Mouse (Mus musculus): Measurements from ENCODE around the gene Kcnj2.

Kcnj2 gene

DNA sequence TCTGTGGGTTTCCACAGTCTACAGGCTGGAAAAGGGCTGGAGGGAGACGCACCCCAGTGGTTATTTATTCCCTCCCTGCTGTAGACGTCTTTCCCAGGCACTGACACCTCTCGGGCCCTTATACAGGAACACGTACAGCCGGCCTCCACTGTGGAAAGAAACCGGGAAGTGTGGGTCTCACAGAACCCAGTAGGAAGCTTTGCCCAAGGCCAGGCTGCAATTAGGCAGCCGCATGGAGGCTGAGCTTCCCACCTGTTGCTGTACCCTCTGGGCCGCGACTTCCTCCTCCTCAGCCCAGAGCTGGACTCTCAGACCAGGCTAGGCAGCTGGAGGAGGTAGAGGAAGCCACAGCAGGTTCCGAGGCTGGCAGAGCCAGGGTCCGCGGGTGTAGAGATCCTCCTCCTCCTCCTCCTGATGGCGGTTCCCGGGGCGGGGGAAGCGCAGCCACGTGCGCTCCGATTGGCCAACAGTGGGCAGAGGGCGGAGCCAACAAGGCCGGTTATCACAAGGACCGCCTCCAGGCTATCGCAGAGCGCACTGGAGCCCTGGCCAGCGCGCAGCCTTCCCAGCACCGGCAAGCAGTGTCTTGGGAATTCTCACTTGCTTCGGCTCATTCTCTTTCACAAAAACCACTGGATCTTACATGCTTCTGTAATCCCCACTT, at the start of gene Kcnj2:
Gene Kcnj2 (plus strand): TSS at position 530 of the 664 bp plus-strand sequence.
- DNase-seq, result peak; percentile 93

DNA sequence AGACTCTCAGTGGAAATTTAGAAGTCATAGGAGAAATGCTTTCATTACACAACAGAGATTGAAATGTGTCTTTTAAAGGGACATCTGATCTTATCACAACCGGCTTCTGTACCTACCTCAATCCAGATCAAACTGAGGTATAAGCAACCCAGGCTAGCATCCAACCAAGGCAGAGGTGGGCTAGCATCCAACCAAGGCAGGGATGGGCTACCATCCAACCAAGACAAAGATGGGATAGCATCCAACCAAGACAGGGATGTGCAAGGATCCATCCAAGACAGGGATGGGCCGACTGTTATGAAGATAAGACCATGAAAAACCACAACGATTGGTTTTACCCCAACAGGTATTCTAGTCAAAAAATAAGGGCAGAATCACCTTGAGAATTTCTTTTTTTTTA, 49.8 kb upstream of the Kcnj2 start:
- no peak for DNase-seq

DNA sequence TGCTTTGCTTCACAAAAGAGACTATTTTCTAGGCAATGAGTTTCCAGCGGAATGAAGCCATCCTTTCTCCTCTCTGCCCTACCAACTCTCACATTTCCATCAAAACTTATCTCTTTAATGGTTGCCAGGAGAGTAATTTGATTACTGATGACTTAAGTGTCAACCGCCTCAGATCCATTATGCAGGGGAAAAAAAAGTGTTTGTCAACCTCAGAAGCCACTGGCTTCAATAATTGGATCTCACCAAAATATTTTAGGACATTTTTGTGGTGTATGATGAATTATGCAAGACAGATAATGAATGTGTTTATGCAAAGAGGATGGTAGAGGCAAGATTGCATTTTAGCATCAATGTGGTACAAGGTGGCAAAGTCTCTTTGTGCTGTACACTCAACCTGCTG, 45.8 kb upstream of the Kcnj2 start:
- DNase-seq, result no peak

DNA sequence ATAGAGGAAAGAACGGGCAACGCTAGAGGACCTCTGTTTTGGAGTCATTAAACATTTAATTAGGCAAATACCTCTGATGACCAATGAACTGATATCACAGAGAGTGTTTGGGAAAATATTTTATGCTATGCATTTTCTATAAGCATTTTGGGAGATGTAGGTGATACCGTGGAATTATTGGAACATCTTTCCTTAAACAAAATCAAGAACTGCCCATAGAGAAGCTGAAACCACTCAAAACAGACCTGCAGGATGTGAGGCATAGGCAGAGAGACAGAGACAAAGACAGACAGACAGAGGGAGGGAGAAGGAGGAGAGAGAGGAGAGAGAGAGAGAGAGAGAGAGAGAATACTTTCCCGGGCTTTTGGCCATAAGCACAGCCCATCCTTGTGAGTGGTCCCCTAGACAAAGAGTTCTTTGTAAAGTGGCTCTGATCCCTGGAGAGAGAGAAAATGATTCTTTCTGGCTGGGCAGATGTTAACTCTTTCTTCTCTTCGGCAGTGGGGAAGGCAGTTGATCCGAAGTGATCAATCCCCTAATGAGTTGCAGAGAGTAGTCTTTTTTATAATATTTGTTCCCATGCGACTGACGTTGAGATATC, 43.2 kb upstream of the Kcnj2 start:
- no peak for DNase-seq

DNA sequence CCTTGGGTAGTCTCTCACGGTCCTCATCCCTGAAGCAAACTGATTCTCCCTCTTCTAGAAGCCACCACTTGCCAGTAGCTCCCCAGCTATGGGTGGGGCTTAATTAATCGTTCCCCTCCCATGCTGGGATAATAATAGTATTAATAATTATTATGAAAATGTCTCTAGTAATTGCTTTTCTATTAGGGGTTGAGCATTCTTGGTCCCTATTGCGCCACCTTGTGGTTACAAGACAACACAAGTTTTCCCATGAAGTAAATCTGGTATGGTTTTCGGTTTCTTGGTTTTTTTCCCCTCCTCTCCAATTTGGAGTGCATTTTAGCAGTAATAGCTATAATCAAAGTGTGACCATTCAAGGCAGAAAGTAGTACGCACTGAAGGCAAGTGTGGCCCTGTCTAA, 23.8 kb upstream of the Kcnj2 start:
- DNase-seq, result peak; percentile 59

DNA sequence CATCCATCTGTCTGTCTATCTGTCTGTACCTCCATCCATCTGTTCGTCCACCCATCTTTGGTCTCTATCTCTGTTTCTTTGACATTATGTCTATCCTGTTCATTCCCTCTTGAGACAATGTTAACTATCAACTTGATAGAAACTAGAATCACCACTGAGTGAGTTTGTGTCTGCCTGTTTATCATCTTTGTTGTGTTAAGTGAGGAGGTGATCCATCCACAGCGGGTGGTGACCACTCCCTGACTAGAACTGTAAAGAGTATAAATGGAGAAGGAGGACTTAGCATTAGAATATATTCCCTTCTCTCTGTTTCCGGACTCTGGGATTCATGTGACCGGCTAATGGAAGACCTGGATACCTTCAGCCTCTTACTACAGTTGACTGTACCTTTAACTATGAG, 22.7 kb upstream of the Kcnj2 start:
- no peak for DNase-seq

DNA sequence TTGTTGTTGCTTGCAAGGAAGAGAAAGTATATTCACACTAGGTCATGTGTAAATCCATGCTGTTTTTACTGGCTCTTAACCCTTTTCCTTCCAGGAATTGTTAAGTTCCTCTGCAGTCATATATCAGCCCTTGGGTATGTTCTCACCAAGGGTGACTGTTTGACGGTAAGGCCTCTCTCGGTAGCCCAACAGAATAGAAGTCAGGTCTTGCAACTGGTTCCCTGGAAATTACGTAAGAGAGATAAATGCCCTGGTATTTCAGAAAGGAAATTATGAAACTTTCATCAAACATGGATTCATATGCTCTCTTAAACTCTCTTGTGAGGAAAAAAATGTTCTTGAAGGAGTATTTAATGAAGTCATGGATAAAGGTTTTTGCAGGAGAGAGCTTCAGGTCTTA, 11.7 kb upstream of the Kcnj2 start:
- DNase-seq, result no peak

DNA sequence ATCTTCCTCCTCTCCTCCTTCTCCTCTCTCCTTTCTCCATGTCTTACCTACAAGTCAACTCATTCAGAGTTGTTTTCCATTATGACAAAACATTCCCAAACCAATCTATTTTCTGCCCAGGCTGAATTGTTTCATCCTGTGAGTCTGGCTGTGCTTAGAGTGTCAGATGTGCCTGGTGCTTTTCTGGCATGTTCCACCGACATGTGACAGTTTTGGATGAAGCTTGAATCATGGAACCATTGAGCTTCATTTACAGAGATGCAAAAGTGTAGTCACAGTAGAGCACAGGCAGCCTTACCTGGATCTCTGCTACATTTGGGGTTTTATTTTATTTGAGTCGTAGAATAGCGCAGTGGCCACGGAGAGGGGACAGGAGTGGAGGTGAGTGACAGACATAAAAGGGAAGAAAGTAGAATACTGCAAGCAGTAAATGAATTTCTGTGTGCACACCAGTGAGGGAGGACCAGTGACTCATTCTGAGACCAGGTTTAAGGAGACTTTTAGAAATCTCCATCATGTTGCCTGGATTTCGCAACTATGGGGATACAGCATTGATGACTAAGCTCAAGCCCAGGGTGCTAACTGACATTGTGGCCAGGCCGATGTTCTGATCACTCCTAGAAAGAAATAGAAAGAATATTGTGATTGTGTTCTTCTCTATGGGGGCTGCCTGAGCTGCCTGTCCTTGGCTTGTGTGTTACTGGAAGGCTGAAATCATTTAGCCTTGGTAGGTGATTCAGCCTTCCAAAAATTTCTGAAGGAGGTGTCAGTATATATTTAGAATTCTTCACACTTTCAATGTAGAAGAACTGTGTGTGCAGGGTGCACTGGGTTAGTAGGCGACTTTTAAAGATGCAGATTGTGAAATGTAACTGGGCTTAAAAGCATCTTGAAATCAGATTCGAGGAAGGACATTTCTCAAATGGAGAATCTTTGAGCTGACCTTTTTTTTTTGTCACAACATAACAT, 10.8 kb upstream of the Kcnj2 start:
- no peak for DNase-seq

DNA sequence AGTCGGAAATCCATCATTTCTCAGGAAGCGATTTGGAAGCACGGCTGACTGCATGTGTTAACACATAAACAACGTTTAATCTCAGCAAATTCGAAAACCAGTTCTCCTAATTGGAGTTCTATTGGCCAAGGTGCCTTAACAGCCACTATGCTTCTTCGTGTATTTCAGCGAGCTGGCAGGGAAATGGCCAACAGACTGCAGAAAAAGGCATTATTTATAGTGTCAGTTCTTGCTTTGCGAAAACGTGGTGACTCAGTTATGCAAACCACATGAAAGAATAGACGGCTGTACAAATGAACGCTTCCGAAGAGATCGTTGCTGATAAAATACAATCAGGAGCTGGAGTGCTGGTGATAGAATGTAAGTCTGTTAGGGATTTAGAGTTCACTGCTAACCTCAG, 9.9 kb upstream of the Kcnj2 start:
- no peak for DNase-seq

DNA sequence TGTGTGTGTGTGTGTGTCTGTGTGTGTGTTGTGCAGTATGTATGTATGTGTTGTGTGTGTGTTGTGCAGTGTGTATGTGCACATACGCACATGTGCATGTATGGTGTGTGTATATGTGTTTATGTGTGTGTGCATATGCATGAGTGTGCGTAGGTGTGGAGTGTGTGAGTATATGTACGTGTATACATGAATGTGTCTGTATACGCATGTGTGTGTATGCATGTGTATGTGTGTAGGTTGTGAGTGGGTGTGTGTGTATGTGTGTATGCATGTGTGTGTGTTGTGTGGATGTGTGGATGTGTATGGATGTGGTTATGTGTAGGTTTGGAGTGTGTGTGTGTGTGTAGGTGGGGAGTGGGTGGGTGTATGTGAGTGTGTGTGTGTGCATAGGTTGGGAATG, 8.5 kb upstream of the Kcnj2 start:
- DNase-seq, result no peak

DNA sequence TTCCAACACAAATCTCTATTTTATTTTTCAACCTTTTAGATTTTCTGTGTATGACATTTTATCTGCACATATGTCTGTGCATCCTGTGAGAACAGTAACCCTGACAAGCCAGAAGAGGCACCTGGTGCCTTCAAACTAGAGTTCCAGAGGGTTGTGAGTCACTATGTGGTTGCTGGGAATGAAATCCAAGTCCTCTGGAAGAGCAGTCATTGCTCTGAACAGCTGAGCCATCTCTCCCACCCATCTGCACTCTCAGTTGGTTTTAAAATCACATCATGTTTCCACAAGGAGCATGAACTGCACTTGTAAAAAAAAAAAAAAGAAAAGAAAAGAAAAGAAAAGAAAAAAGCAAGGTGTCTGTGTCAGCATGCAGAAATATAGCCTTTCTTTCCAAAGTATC, 6.5 kb upstream of the Kcnj2 start:
- no peak for DNase-seq

DNA sequence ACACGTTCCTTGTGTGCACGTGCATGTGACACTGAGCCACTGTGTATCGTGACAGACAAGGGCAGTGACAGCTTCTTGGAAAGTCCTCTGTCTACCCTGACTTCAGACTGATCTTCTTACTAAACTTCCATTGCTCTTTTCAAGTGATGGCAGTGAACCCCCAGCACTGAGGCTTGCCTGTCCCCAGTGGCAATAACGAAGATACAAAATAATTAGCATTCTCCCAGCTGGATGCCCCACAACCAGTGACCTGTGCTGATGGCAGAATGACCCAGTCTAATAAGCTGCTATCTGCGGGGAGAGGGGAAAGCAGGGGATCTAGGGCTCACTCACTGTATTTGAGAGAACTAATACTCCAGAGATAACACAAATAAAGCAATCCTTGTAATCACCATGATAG, 5.7 kb upstream of the Kcnj2 start:
- no peak for DNase-seq

DNA sequence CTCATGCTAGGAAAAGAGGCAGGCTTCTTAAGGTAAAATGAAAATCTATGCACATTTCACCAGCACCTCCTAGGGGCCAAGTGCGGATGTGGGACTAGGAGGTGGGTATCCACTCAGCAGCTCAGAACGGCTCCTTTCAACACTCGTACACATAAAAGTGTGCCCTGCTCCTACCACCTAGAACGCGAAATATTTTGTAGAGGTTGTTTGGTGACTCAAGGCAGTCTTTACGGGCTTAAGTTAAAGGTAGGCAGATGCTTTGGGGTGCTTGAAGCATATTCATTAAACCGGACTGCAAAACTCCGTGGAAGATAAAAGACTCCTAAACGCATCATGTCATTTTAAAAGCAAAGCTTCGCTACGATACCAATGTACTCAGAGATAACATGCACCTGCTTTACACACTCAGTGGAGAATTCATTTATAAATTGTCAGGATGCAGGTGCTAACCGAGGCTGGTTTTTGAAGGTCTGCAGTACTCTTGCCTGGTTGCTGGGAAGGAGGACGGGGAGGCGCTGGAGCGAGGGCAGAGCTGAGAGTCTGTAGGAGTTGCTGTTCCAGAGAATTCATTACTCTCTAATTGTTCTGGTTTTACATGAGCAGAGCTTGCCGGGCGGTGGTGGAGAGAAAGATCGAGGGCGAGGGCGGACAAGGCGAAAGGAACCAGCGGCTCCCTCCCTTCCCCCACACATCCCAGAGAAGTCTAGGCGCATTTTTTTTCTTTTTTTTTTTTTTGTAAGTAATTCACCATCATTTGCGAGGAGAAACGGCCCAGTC, 1.0 kb upstream of the Kcnj2 start:
- peak; percentile 51 for DNase-seq

DNA sequence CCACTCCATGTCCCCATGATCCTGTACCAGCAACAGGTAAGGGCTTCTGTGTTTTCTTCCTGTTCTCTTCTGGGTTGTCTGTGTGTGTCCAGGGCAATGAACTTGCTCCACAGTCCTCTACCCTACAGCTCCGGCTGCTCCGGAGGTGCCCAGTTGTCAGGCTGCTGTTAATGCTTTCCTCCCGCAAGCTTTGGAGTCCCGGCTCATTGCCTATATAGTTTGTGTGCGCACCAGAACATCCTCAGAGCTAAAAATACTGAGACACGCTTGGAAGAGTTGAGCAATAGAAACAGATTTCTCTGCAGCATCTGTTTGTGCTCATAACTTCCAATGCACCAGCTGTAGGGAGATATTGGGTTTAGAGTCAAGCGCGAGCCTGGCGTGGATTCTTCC, 331 bp downstream of the Kcnj2 start:
- no peak for DNase-seq

DNA sequence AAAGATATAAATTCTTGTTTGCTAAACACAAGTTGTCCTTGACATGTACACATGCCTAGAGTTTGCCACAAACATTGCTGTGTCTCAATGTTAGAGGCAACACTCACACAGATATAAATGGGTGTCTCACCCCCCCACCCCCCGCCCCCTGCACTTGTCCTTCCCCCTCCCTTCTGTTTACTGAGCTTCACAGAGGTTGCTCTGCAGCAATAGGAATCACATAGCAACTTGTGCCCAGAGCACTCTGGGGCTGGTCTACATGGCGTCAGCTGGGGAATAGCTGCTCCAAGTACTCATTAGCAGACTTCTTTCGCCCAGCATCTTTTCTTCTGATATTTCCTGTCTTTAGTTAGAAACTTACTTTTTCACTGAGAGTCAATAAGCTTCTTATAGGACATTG, 1.8 kb downstream of the Kcnj2 start:
- DNase-seq, result no peak

DNA sequence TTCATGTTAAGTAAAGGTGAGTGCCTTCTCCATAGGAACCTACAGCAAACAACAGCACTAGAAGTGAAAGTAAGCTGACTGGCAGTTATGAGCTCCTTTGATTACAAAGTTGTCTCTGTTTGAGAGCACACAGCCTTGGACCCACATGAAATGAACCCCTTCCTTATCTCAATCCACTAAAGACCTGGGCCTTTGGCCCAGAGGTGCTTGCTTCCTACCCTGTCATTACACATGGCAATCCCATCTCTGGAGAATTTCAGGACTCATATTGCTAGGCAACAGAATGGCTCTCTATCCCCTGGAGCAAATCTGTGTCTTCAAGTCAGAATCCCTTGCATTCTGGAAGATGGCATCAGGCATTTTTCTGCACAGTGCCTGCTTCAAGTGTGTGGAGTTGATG, 4.5 kb downstream of the Kcnj2 start:
- no peak for DNase-seq

DNA sequence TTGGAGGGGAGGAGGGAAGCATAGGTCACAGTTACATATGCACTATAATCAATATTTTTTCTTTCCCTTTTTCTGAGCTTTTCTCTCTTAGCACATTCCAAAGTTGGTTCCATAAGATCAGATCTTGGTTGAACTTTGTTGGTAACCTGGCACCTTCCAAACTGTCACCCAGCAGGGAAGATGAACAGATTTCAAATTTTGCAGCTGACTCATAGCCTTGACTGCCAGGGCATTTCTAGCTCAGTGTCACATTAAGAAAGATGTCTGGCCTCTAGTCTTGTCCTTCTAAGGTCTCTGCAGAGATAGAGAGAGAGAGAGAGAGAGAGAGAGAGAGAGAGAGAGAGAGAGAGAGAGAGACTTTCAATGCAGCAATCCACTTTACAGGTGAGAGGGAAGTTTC, 8.2 kb downstream of the Kcnj2 start:
- DNase-seq, result no peak

DNA sequence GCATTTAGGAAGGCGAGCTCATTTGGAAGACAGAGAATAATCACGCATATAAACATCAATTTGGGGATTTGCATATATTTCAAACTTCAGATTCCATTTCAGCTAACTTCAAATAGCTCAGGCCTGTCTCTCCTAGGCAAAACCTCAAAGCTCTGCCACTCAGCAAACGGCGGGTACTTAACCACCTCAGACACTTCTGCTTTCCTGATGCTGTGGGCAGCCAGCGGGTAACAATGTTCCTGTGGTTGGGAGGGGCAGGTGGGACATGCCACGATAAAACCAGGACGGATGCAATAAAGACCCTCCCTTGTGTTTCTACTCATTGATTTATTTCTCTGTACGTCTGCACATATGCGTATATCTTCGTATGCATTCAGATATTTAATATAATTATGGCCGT, 12.1 kb downstream of the Kcnj2 start:
- DNase-seq, result no peak

DNA sequence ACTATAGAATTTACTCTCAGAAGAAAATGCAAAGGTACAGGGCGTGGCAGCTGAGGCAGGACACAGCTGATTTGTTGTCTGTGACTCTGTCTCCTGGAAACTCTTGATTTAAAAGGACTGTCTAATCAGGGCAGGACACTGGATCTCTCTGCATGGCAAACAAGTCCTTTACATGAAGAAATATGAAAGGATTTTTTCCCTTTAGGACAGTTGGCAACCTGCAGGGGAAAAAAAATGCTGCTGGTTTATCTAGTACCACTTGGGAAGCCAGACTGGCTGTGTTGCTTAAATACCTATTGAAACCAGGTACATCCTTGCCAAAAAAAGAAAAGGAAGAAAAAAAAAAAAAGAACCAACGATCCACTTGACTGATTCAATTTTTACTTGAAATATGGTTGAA, 17.0 kb downstream of the Kcnj2 start:
- DNase-seq, result no peak

DNA sequence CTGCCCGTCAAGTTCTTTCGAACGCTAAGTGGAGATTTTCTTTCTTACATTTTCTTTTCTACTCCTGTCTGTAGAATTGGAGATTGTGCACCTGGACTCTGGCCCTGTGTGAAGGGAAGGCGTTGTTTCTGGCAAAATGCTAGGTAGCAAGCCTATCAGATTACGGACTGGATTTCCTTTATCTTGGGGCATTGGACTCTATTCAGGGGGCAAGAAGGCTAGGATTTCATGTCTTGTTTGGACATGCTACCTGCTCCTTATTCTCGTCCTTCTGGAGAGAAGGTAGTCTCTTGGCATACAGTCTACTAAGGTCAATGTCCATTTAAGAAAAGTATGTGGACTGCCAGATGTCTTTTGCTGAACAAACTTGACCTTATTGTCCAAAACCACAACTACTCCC, 21.0 kb downstream of the Kcnj2 start:
- no peak for DNase-seq

DNA sequence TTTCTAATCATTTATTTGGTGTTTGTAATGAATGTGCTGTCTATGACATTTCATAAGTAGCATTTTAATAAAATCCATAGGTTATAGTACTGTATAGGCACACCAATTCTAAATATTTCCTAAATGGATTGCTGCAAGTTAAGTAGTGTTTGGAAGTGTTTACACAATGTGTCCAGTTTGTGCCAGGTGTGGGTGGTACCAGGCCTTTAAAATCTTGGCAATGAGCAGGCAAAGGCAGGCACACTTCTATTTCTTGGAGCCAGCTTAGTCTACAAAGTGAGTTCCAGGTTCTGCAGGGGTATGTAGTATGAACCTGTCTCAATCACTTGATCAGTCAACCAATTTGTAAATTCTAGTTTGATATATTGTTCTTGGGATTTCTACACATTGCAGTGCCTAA, 22.3 kb downstream of the Kcnj2 start:
- DNase-seq, result no peak

DNA sequence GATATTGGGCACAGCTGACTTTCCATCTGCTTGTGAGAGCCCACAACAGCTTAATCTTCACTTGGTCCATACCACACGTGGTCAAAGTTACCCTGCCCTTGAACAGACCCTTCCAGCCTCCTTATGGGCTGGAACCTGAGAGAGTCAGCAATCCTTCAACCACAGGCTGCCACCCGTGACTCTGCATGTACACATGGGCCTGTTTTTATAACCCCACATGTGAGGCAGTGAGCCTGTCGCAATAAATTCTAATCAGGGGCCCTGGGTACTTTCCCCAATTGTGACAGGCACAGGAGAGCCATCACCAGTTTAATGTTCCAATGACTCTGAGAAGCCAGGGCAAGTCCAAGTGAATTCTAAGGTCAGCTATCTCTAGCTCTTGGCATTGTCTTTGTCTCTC, 22.8 kb downstream of the Kcnj2 start:
- DNase-seq, result no peak

DNA sequence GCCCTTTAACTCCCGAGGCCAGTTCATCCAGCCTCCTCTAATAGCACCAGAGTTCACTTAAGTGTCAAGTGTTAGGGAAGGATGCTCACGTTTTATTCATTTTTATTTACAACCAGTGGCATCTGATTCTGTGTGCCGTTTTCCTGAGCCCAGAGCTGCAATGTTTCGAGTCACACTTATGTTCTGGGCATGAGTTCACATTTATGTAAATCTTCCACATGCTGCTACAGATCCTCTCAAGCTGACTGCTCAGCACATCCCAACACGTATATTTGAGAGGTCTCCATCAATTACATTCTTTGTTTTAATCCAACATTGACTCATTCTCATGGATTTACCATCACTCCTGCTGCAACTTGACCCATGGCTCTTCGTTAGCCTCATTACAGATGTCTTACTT, 25.2 kb downstream of the Kcnj2 start:
- DNase-seq, result no peak
